Mouse (Mus musculus) splenic B cell, adult 2 months (primary cell): Measurements from ENCODE around the gene Gnb1.
"Not testable (repeated sequence)": the region's sequence is repeated elsewhere in the genome, so short reads cannot be mapped to it uniquely, and the experiment has no call there.

Source experiments
- DNase-seq: peaks from one replicate; pipeline ENCODE4 v3.0.0-alpha.2; 2011; ENCODE audit warnings: low read depth, low spot score
- H3K27me3 ChIP-seq: 2 replicates; pipeline ENCODE4 v1.6.1; 2012; ENCODE audit warnings: mild to moderate bottlenecking, low read length, moderate library complexity, mixed read lengths; ENCODE audit not compliant: control insufficient read depth, poor library complexity, insufficient read depth, severe bottlenecking
- H3K36me3 ChIP-seq: 2 replicates; pipeline ENCODE4 v1.6.1; 2012; ENCODE audit warnings: mild to moderate bottlenecking, low read length, moderate library complexity, mixed read lengths; ENCODE audit not compliant: control insufficient read depth, poor library complexity, insufficient read depth, severe bottlenecking

Gene Gnb1

GRCm38 (mm10) chr4:155472716-155473290, 18.4 kb upstream of the Gnb1 start:
- no peak for DNase-seq
- Histone ChIP-seq H3K27me3 (no peaks in the 10 kb centered on the region), H3K36me3 (no peaks in the 10 kb centered on the region)

DNA sequence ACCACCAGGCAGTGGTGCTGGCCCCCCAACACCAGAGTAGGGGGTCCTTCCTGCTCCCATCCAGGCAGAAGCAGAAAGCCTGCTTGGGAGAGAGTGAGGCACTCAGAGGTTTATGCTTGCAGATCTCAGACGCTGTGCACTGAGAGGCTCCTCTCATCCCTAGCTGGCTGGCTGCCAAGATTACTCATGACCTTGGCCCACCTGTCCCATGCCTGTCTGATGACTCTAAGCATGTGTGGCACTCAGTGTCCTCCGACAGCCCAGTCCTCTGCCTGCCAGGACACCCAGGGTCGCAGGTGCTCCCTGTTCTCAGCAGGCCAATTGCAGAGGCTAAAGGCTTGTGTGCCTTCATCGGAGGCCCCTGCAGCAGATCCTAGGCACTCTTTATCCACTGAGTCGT, 17.8 kb upstream of the Gnb1 start:
- no peaks in the 10 kb centered on the region for H3K36me3 ChIP-seq
- no peak for DNase-seq
- no peaks in the 10 kb centered on the region for H3K27me3 ChIP-seq

DNA sequence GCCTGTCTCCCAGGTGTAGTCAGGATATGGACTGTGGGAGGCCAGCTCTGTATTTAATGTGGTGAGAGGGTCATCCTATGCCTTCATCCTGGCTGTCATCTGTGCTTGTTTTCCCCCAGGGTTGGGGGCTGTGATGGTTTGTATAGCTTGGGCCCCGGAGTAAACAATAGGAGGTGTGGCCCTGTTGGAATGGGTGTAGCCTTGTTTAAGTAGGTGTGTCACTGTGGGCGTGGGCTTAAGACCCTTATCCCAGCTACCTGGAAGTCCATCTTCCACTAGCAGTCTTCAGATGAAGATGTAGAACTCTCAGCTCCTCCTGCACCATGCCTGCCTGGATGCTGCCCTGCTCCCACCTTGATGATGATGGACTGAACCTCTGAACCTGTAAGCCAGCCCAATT, 17.4 kb upstream of the Gnb1 start:
- DNase-seq, H3K36me3 ChIP-seq, H3K27me3 ChIP-seq: not testable (repeated sequence)

DNA sequence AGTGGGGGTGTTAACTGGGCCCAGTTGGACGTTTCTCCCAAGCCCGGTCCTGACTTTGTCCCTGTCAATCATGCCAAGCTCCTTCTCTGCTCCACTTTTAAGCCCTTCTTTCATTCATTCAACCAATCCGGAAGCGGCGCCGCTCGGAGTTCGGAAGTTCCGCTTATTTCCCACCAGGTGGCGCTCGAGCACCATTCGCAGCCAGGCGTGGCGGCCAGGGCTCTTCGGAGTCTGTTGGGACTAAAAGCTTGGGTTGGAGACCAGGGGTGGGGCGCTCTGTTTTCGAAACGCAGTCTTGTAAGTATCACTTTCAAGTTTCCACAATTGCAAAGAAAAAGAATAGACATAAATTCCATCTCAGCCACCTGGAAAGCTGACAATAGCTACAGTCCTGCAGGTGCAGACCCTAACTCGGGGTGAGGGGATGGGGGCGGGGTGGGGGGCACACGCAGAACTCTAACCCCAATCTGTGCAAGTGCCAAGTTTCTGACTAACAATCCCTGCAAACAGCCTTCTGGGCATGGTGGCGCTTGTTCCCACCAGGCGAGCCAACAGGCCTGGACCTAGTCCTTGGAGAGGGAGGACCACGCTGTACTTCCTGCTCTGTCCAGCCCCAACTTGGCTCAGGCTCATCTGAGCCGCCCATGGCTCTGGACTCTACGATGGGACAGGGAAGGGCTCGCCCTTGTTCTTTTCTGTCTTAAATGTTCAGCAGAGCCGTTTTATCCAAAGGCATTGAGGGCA, 9.6 kb upstream of the Gnb1 start:
- no peaks in the 10 kb centered on the region for H3K27me3 ChIP-seq
- DNase-seq = peak; percentile 86
- no peaks in the 10 kb centered on the region for H3K36me3 ChIP-seq

DNA sequence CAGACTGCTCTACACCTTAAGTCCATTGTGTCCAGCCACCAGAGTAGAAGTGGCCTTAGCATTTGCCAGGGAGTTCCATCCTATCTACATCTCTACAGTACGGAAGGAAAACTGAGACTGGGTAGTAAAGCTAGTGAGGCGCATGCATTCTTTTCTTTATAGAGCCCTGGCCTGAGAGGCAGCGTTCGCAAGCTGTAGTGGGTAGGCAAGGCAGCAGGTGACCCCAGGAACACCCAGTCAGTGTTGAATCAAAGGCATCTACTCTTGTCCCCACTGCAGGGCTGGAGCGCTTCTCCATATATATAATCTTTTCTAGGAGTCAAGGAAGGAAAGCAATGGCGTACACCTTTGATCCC, 9.1 kb upstream of the Gnb1 start:
- Histone ChIP-seq H3K27me3 (no peaks in the 10 kb centered on the region), H3K36me3 (no peaks in the 10 kb centered on the region)
- DNase-seq = no peak

DNA sequence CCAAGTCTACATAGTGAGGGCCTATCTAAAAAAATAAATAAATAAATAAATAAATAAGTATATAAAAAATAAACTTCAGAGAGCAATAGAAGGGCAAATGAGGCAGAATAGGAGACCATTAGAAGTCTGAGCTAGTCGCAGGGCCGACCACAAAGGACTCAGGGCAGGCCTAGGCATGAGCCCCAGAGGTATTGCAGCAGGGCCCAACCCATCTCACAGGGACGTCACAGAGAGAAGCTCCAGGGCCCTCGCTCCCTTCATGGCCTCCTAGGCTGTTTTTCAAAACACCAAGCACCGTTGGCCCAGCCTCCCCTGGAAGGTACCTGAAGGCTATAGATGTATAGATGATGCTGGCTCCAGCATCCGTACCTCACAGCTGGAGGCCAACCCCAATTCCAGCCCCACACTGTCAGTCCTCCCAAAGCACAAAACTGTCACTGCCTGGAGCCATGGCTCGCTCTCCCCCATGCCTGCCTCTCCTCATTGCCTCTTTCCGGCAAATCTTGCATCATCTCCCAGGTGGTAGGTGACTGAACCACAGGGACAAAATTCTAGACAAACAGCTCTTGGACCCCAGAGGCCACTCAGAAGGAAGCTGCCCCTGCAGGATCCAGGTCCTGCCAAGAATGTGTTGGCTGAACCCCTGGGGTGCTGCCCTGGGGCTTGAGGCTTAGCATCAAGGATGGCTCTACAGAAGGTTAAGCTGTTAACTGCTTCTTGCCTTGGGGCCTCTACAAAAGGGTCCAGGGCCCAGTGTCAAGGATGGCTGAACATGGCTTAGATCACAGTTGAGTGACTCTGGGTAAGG, 8.2 kb upstream of the Gnb1 start:
- DNase-seq = peak; percentile 14
- Histone ChIP-seq H3K36me3 (no peaks in the 10 kb centered on the region), H3K27me3 (no peaks in the 10 kb centered on the region)

GRCm38 (mm10) chr4:155485521-155485920, 5.6 kb upstream of the Gnb1 start:
- Histone ChIP-seq H3K27me3 (no peaks in the 10 kb centered on the region), H3K36me3 (no peaks in the 10 kb centered on the region)
- DNase-seq = no peak

GRCm38 (mm10) chr4:155487746-155488145, 3.4 kb upstream of the Gnb1 start:
- Histone ChIP-seq H3K27me3 (no peaks in the 10 kb centered on the region), H3K36me3 (no peaks in the 10 kb centered on the region)
- DNase-seq = peak; percentile 69

DNA sequence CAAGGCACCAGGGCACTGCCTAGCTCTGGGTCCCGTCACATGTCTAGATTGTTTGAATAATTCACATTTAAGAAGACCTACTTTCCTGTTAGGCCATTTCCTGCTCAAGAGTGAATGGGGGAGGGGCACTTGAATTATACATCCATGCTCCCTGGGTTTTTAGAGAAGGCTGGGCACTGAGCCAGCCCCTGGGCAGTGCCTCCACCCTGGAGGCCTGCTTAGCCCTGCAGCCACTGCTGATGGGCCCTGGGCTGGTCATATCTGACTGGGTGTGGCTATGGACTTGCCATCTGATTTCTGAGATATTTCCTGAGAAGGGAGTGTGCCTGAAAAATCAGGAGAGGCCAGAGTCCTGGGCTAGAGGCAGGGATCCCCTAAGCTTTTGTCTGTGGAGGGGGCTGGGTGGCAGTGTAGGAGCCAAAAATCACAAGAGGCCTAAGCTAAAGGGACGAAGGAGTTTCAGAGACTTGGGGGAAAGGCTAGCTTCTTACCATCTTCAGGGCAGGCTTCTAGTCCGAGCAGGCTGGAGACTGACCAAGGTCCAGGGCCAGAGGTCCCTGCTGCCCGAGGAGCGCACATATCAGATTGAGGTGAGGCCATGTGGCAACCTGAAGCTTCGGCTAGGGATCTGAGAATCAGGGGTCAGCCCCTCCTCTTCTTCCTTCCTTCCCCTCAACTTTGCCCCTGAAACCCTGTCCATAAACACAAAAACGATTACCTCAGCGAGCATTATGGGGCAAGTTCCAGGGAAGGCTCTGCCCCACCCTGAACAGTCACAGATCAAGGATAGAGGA, 2.7 kb upstream of the Gnb1 start:
- no peaks in the 10 kb centered on the region for H3K36me3 ChIP-seq
- no peaks in the 10 kb centered on the region for H3K27me3 ChIP-seq
- peak; percentile 24 for DNase-seq

DNA sequence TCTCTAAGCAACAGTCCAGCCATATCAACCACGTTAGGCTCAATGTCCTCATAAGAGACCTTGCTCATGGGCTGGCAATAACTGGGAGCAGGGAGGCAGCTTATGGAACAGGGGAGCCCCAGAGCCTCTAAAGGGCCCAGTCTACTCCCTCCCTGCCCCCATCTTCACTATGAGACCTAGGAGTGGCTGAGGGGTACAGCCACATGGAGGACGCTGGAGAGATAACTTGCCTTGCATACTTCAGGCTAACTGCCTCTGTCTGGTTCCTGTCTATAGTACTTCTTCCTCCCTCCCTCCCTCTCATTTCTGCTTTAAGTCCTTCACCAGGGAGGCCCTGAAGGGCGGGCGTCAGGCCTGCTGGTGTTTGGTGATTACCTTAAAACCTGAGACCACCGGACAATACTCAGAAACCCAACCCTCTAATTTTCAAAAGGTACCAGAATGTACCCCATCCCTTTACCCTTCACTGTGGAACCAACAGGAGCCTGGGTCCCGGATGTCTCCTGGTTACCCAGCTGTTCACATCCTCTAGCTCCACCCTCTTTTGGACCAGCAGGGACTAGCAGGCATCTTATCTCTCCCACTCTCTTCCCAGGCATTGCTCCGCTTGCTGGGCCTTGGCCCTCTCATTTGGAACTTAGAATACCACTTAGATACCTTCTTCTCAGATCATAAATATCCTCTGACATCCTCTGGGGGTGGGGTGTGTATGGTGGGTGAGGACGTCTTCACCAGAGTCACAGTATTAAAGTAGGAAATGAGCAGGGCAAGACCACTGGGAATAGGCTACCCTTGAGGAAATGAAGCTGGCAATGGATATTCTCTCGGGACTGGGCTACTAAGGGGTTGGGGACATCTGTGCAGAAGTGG, 1.8 kb upstream of the Gnb1 start:
- Histone ChIP-seq H3K27me3 (no peaks in the 10 kb centered on the region), H3K36me3 (no peaks in the 10 kb centered on the region)
- no peak for DNase-seq

DNA sequence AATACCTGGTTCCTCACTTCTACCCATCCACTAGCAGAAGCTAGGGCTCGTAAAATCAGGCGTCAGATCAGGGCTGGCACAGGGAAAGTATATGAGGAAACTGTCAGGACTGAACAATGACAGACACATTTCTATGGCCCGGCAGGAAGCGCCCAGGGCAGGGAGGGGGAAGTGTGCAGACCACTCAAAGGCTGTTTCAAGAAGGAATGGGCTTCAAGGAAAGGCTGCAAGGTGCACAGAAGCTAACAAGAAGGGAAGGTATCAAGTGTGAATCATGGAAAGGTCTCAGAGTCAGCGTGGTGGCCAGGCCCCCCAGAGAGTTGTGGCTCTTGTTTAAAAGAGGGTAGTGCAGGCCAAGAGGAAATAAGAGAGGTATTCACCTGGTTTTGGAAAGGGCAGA, 705 bp upstream of the Gnb1 start:
- Histone ChIP-seq H3K36me3 (no peaks in the 10 kb centered on the region), H3K27me3 (no peaks in the 10 kb centered on the region)
- DNase-seq = no peak

DNA sequence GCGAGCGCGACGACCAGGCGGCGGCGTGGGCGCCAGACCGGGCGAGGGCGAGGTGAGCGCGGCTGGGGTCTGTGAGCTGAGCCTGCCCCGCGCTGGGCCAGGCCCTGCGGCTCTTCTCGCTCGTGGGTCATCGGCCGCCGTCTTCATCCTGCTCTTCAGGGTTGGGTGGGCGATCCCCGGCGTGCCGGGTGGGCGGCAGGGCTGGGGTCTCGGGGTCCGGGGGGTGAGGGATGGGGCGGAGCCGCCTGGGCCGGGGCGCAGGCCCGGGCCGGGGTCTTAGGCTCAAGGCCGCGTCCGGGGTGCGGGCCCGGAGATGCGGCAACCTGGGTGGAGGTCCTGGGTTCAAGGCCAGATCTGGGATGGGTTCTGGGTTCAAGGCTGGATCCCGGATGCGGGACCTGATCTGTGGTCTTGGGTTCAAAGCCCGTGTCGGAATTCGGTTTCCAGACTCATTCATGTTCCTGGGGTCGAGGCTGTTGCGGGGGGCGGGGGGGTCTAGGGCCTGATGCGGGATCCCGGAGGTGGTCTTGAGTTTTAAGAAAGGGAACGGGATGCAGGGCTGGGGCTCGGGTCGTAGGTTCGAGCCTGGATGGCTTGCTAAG, 469 bp downstream of the Gnb1 start:
- H3K27me3 ChIP-seq = no peaks in the 10 kb centered on the region
- peak; percentile 25 for DNase-seq
- no peaks in the 10 kb centered on the region for H3K36me3 ChIP-seq

GRCm38 (mm10) chr4:155492131-155492633, 1.0 kb downstream of the Gnb1 start:
- peak; percentile 48 for DNase-seq
- Histone ChIP-seq H3K36me3 (no peaks in the 10 kb centered on the region), H3K27me3 (no peaks in the 10 kb centered on the region)
